Mouse (Mus musculus) liver, postnatal 0 days (tissue): ENCODE data around the gene Med31.

ENCODE experiments used
- CTCF ChIP-seq: sonication (generic); IDR thresholded peaks from 2 replicates; pipeline ENCODE4 v1.5.1; 2016; ENCODE audit warnings: antibody characterized with exemption, low read depth
- EP300 ChIP-seq: IDR thresholded peaks from 2 replicates; pipeline ENCODE4 v1.6.1; 2016; ENCODE audit warnings: antibody characterized with exemption, low read depth, mild to moderate bottlenecking

DNA sequence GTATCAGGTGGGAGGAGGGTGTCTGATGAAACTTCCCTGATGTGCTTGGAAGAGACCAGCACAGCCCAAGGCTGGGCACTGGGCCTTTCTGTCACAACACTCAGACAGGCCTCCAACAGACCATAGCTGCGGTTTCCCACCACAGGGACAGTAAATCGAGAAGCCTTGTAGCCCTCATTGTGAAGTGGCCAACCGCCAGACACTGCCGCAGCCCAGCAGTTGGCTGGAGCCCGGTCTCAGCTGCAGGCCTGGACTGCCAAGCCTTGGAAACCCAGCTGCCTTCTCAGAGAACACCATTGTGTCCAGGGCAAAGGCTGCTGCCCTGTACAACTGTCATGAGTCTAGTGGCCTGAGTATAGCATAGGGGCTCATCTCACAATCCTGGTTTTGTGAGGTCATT is 18.6 kb upstream of the Med31 start:
- TF ChIP-seq CTCF (no peak), EP300 (no peak)
